Mouse (Mus musculus): ENCODE results near the gene Pard6b. TPM values are rescaled to one million over a fixed set of nuclear protein-coding genes. Genes with fewer than 3 reads are reported as not detected.
"Not testable (repeated sequence)": the region's sequence is repeated elsewhere in the genome, so short reads cannot be mapped to it uniquely, and the experiment has no call there.

Gene Pard6b
- total RNA-seq (2021), result 1 to 10 TPM; 4.1 to 4.3 TPM

GRCm38 (mm10) chr2:168080431-168081246 is at the start of gene Pard6b:
TSS of gene Pard6b (plus strand) at chr2:168081004.
- peak; percentile 94 to 95 for DNase-seq

- DNase-seq, result no peak
These were observed 49.0 kb upstream of the Pard6b start for GRCm38 (mm10) chr2:168031842-168032241.

GRCm38 (mm10) chr2:168033905-168034304 is 46.9 kb upstream of the Pard6b start:
- no peak for DNase-seq

GRCm38 (mm10) chr2:168035907-168036306 is 44.9 kb upstream of the Pard6b start:
- DNase-seq, result no peak

- DNase-seq, result no peak
These were observed 43.7 kb upstream of the Pard6b start for GRCm38 (mm10) chr2:168037063-168037462.

- no peak for DNase-seq
These were observed 40.1 kb upstream of the Pard6b start for GRCm38 (mm10) chr2:168040751-168041150.

- no peak for DNase-seq
These were observed 38.8 kb upstream of the Pard6b start for GRCm38 (mm10) chr2:168042019-168042418.

- DNase-seq, result no peak
These were observed 36.0 kb upstream of the Pard6b start for GRCm38 (mm10) chr2:168044681-168045287.

- no peak for DNase-seq
These were observed 35.4 kb upstream of the Pard6b start for GRCm38 (mm10) chr2:168045357-168045756.

- no peak for DNase-seq
These were observed 35.0 kb upstream of the Pard6b start for GRCm38 (mm10) chr2:168045771-168046170.

- DNase-seq, result no peak
These were observed 34.3 kb upstream of the Pard6b start for GRCm38 (mm10) chr2:168046467-168046866.

- DNase-seq, result no peak
These were observed 31.7 kb upstream of the Pard6b start for GRCm38 (mm10) chr2:168049002-168049635.

GRCm38 (mm10) chr2:168050000-168050942 is 30.5 kb upstream of the Pard6b start:
- no peak for DNase-seq

GRCm38 (mm10) chr2:168052156-168052555 is 28.6 kb upstream of the Pard6b start:
- DNase-seq, result no peak

GRCm38 (mm10) chr2:168052689-168053088 is 28.1 kb upstream of the Pard6b start:
- DNase-seq, result peak in 1 of 2 experiments; percentile 13

- DNase-seq, result no peak
These were observed 26.7 kb upstream of the Pard6b start for GRCm38 (mm10) chr2:168054142-168054541.

- DNase-seq, result no peak
These were observed 24.7 kb upstream of the Pard6b start for GRCm38 (mm10) chr2:168055910-168056665.

GRCm38 (mm10) chr2:168056666-168056933 is 24.2 kb upstream of the Pard6b start:
- no peak for DNase-seq

GRCm38 (mm10) chr2:168057876-168058275 is 22.9 kb upstream of the Pard6b start:
- DNase-seq, result not testable (repeated sequence)

GRCm38 (mm10) chr2:168058488-168059199 is 22.2 kb upstream of the Pard6b start:
- no peak for DNase-seq

GRCm38 (mm10) chr2:168059200-168059790 is 21.5 kb upstream of the Pard6b start:
- DNase-seq, result no peak
